Mouse (Mus musculus): Measurements from ENCODE around the gene Eno4. TPM values are rescaled to one million over a fixed set of nuclear protein-coding genes. Genes with fewer than 3 reads are reported as not detected.
A peak's percentile ranks its signal among the peaks of the same experiment; 100 is the strongest.

The Eno4 gene
- polyA plus RNA-seq, 1 experiment from 2014 or later, result 0.37 TPM

- no peak for TF ChIP-seq CTCF (IDR thresholded peaks at IDR 0.05; ENCODE audit: low read depth)
- no peaks in the 10 kb centered on the region for H3K27me3 ChIP-seq (ENCODE audit: insufficient read depth, low read length)
- H3K36me3 ChIP-seq (ENCODE audit: insufficient read depth, low read length), result no peaks in the 10 kb centered on the region
- 0 out of 2 replicates have a peak overlapping the region, but pooled peaks have one; percentile 13 for H3K4me3 ChIP-seq (replicated peaks; ENCODE audit: low read depth, low read length)
- peak overlapping the region; percentile 23 for H3K4me2 ChIP-seq (ENCODE audit: low read length)
- WGBS, result 67% methylated on average over 5 of the region's 5 CpGs
- H3K9ac ChIP-seq (ENCODE audit: low read depth, low read length), result no peak overlapping the region
- H3K9me3 ChIP-seq (replicated peaks; ENCODE audit: low read length), result no peaks in the 10 kb centered on the region
- DNase-seq (ENCODE audit: low spot score) (no peak), ATAC-seq (replicated peaks; ENCODE audit: low FRiP score, low read depth) (no peak)
- no peaks in the 10 kb centered on the region; the same call in 1 of the 2 replicates for H3K4me1 ChIP-seq (replicated peaks; ENCODE audit: insufficient read depth, low read length)
- no peak overlapping the region for H3K27ac ChIP-seq
These were observed 36.8 kb downstream of the Eno4 start for GRCm38 (mm10) chr19:58980056-58980440.

- no peaks in the 10 kb centered on the region for H3K9me3 ChIP-seq (replicated peaks; ENCODE audit: low read length)
- peak; percentile 27 for DNase-seq (ENCODE audit: low spot score)
- H3K4me2 ChIP-seq (ENCODE audit: low read length), result peak overlapping the region; percentile 34; the same call in 1 of the 2 replicates
- ATAC-seq (replicated peaks; ENCODE audit: low FRiP score, low read depth), result no peak
- TF ChIP-seq CTCF (IDR thresholded peaks at IDR 0.05; ENCODE audit: low read depth), result no peak
- no peak overlapping the region for H3K9ac ChIP-seq (ENCODE audit: low read depth, low read length)
- H3K36me3 ChIP-seq (ENCODE audit: insufficient read depth, low read length), result no peaks in the 10 kb centered on the region
- no peaks in the 10 kb centered on the region for H3K27me3 ChIP-seq (ENCODE audit: insufficient read depth, low read length)
- H3K4me1 ChIP-seq (replicated peaks; ENCODE audit: insufficient read depth, low read length), result no peaks in the 10 kb centered on the region; the same call in 1 of the 2 replicates
- no peak overlapping the region for H3K4me3 ChIP-seq (replicated peaks; ENCODE audit: low read depth, low read length)
- H3K27ac ChIP-seq, result no peak overlapping the region
- WGBS, result 18% methylated on average over 9 of the region's 9 CpGs
These were observed 38.3 kb downstream of the Eno4 start for GRCm38 (mm10) chr19:58981571-58981970.

GRCm38 (mm10) chr19:59002827-59003226 lies 59.6 kb downstream of the Eno4 start:
- Histone ChIP-seq H3K9ac (ENCODE audit: low read depth, low read length) (no peak overlapping the region), H3K4me1 (replicated peaks; ENCODE audit: insufficient read depth, low read length) (no peaks in the 10 kb centered on the region), H3K27ac (no peak overlapping the region), H3K27me3 (ENCODE audit: insufficient read depth, low read length) (no peaks in the 10 kb centered on the region), H3K4me2 (ENCODE audit: low read length) (no peak overlapping the region), H3K9me3 (replicated peaks; ENCODE audit: low read length) (no peaks in the 10 kb centered on the region), H3K4me3 (replicated peaks; ENCODE audit: low read depth, low read length) (no peak overlapping the region), H3K36me3 (ENCODE audit: insufficient read depth, low read length) (no peaks in the 10 kb centered on the region)
- WGBS, result 84% methylated on average over 6 of the region's 6 CpGs
- no peak for ATAC-seq (replicated peaks; ENCODE audit: low FRiP score, low read depth)
- TF ChIP-seq CTCF (IDR thresholded peaks at IDR 0.05; ENCODE audit: low read depth), result no peak
- no peak for DNase-seq (ENCODE audit: low spot score)

- H3K4me1 ChIP-seq (replicated peaks; ENCODE audit: insufficient read depth, low read length), result no peaks in the 10 kb centered on the region
- no peaks in the 10 kb centered on the region for H3K36me3 ChIP-seq (ENCODE audit: insufficient read depth, low read length)
- H3K4me3 ChIP-seq (replicated peaks; ENCODE audit: low read depth, low read length), result no peak overlapping the region
- no peak overlapping the region for H3K27ac ChIP-seq
- no peaks in the 10 kb centered on the region for H3K27me3 ChIP-seq (ENCODE audit: insufficient read depth, low read length)
- ATAC-seq (replicated peaks; ENCODE audit: low FRiP score, low read depth), result no peak
- H3K4me2 ChIP-seq (ENCODE audit: low read length), result no peak overlapping the region
- no peak for DNase-seq (ENCODE audit: low spot score)
- no peaks in the 10 kb centered on the region for H3K9me3 ChIP-seq (replicated peaks; ENCODE audit: low read length)
- WGBS, result 79% methylated on average over 15 of the region's 15 CpGs
- H3K9ac ChIP-seq (ENCODE audit: low read depth, low read length), result no peak overlapping the region
- no peak for TF ChIP-seq CTCF (IDR thresholded peaks at IDR 0.05; ENCODE audit: low read depth)
These were observed 63.5 kb downstream of the Eno4 start for GRCm38 (mm10) chr19:59006577-59007340.

GRCm38 (mm10) chr19:59010802-59011201 lies 67.6 kb downstream of the Eno4 start:
- WGBS, result 85% methylated on average over 5 of the region's 5 CpGs
- no peak for ATAC-seq (replicated peaks; ENCODE audit: low FRiP score, low read depth)

More at GRCm38 (mm10) chr19:59010802-59011201, 67.6 kb downstream of the Eno4 start:
- no peak overlapping the region for H3K4me3 ChIP-seq (replicated peaks; ENCODE audit: low read depth, low read length)
- H3K4me2 ChIP-seq (ENCODE audit: low read length), result no peak overlapping the region
- no peak overlapping the region for H3K9ac ChIP-seq (ENCODE audit: low read depth, low read length)
- no peaks in the 10 kb centered on the region for H3K36me3 ChIP-seq (ENCODE audit: insufficient read depth, low read length)
- H3K27me3 ChIP-seq (ENCODE audit: insufficient read depth, low read length), result no peaks in the 10 kb centered on the region
- TF ChIP-seq CTCF (IDR thresholded peaks at IDR 0.05; ENCODE audit: low read depth), result no peak
- H3K27ac ChIP-seq, result no peak overlapping the region
- no peaks in the 10 kb centered on the region for H3K4me1 ChIP-seq (replicated peaks; ENCODE audit: insufficient read depth, low read length)
- DNase-seq (ENCODE audit: low spot score), result no peak
- H3K9me3 ChIP-seq (replicated peaks; ENCODE audit: low read length), result no peaks in the 10 kb centered on the region

Small RNA genes lying within 50 kb of the gene (microRNA-seq; reads per million reads assigned to microRNA genes)
- gene Mir3086, result 1.6 reads per million

Other genes with a start within 250 kb of the Eno4 start
- not detected in 2 replicates for gene Pnliprp1, start 214.5 kb upstream of the Eno4 start, polyA plus RNA-seq (2015; fragmentation: Nextera tagmentation; extraction: Ambion mirVana)
- 0.09 and 0.36 TPM in 2 replicates for gene Pnliprp2, start 183.7 kb upstream of the Eno4 start, polyA plus RNA-seq (2015; fragmentation: Nextera tagmentation; extraction: Ambion mirVana)
- gene 1700019N19Rik, start 149.0 kb upstream of the Eno4 start, polyA plus RNA-seq (2015; fragmentation: Nextera tagmentation; extraction: Ambion mirVana), result not detected in 2 replicates
- 13.4 and 14.5 TPM in 2 replicates for gene Hspa12a, start 229 bp downstream of the Eno4 start, polyA plus RNA-seq (2015; fragmentation: Nextera tagmentation; extraction: Ambion mirVana)
- gene Shtn1, start 132.7 kb downstream of the Eno4 start, polyA plus RNA-seq (2015; fragmentation: Nextera tagmentation; extraction: Ambion mirVana), result 3.4 and 4.7 TPM in 2 replicates
- not detected in 2 replicates for gene Vax1, start 226.6 kb downstream of the Eno4 start, polyA plus RNA-seq (2015; fragmentation: Nextera tagmentation; extraction: Ambion mirVana)